Mouse (Mus musculus): ENCODE data around the gene Myb. TPM values are rescaled to one million over a fixed set of nuclear protein-coding genes. Genes with fewer than 3 reads are reported as not detected.

Myb gene
- total and polyA plus RNA-seq, 2 experiments from 2014 or later: 1.0 to 3.2 TPM

- 50% methylated on average over 9 of the region's 9 CpGs for WGBS
- DNase-seq (ENCODE audit: low spot score): peak; percentile 3
- H3K36me3 ChIP-seq (ENCODE audit: insufficient read depth, low read length): no peaks in the 10 kb centered on the region
- no peaks in the 10 kb centered on the region for H3K9me3 ChIP-seq (ENCODE audit: low read length)
- no peaks in the 10 kb centered on the region for H3K27me3 ChIP-seq (ENCODE audit: insufficient read depth, low read length)
- no peak overlapping the region for H3K4me2 ChIP-seq (ENCODE audit: low read depth, low read length, poor library complexity, severe bottlenecking)
- no peak for TF ChIP-seq CTCF (IDR thresholded peaks at IDR 0.05)
- no peak overlapping the region for H3K27ac ChIP-seq (ENCODE audit: low read depth, low read length)
- no peak for ATAC-seq (ENCODE audit: low FRiP score)
- no peak overlapping the region for H3K9ac ChIP-seq (replicated peaks; ENCODE audit: low read length, poor library complexity, severe bottlenecking)
- no peaks in the 10 kb centered on the region for H3K4me1 ChIP-seq (ENCODE audit: insufficient read depth, low read length)
- no peak overlapping the region for H3K4me3 ChIP-seq (ENCODE audit: low read depth, low read length)
These were observed 29.8 kb downstream of the Myb start for GRCm38 (mm10) chr10:21130901-21131493.

GRCm38 (mm10) chr10:21128086-21128611 lies 32.6 kb downstream of the Myb start:
- Histone ChIP-seq H3K4me3 (ENCODE audit: low read depth, low read length) (no peak overlapping the region), H3K9ac (replicated peaks; ENCODE audit: low read length, poor library complexity, severe bottlenecking) (no peak overlapping the region), H3K27me3 (ENCODE audit: insufficient read depth, low read length) (no peaks in the 10 kb centered on the region), H3K4me2 (ENCODE audit: low read depth, low read length, poor library complexity, severe bottlenecking) (no peak overlapping the region), H3K4me1 (ENCODE audit: insufficient read depth, low read length) (no peaks in the 10 kb centered on the region), H3K27ac (ENCODE audit: low read depth, low read length) (no peak overlapping the region), H3K36me3 (ENCODE audit: insufficient read depth, low read length) (no peaks in the 10 kb centered on the region), H3K9me3 (ENCODE audit: low read length) (no peaks in the 10 kb centered on the region)
- TF ChIP-seq CTCF (IDR thresholded peaks at IDR 0.05): no peak
- WGBS: 78% methylated on average over 5 of the region's 5 CpGs
- DNase-seq (ENCODE audit: low spot score) (no peak), ATAC-seq (ENCODE audit: low FRiP score) (no peak)

- Histone ChIP-seq H3K4me1 (ENCODE audit: insufficient read depth, low read length) (no peaks in the 10 kb centered on the region), H3K9ac (replicated peaks; ENCODE audit: low read length, poor library complexity, severe bottlenecking) (no peak overlapping the region), H3K27me3 (ENCODE audit: insufficient read depth, low read length) (no peaks in the 10 kb centered on the region), H3K9me3 (ENCODE audit: low read length) (no peaks in the 10 kb centered on the region), H3K36me3 (ENCODE audit: insufficient read depth, low read length) (no peaks in the 10 kb centered on the region), H3K4me2 (ENCODE audit: low read depth, low read length, poor library complexity, severe bottlenecking) (no peak overlapping the region), H3K27ac (ENCODE audit: low read depth, low read length) (no peak overlapping the region), H3K4me3 (ENCODE audit: low read depth, low read length) (no peak overlapping the region)
- WGBS: 82% methylated on average over 3 of the region's 3 CpGs
- no peak for DNase-seq (ENCODE audit: low spot score)
- no peak for ATAC-seq (ENCODE audit: low FRiP score)
- no peak for TF ChIP-seq CTCF (IDR thresholded peaks at IDR 0.05)
These were observed 42.4 kb downstream of the Myb start for GRCm38 (mm10) chr10:21118341-21118740.

- WGBS: 91% methylated on average over 2 of the region's 2 CpGs
These were observed 46.3 kb downstream of the Myb start for GRCm38 (mm10) chr10:21114459-21114858.

GRCm38 (mm10) chr10:21112689-21113088 lies 48.1 kb downstream of the Myb start:
- Histone ChIP-seq H3K27ac (ENCODE audit: low read depth, low read length) (no peak overlapping the region), H3K9me3 (ENCODE audit: low read length) (no peaks in the 10 kb centered on the region), H3K27me3 (ENCODE audit: insufficient read depth, low read length) (no peaks in the 10 kb centered on the region), H3K4me1 (ENCODE audit: insufficient read depth, low read length) (no peaks in the 10 kb centered on the region), H3K4me3 (ENCODE audit: low read depth, low read length) (no peak overlapping the region), H3K4me2 (ENCODE audit: low read depth, low read length, poor library complexity, severe bottlenecking) (no peak overlapping the region), H3K36me3 (ENCODE audit: insufficient read depth, low read length) (no peaks in the 10 kb centered on the region), H3K9ac (replicated peaks; ENCODE audit: low read length, poor library complexity, severe bottlenecking) (no peak overlapping the region)
- 76% methylated on average over 2 of the region's 2 CpGs for WGBS
- no peak for ATAC-seq (ENCODE audit: low FRiP score)
- DNase-seq (ENCODE audit: low spot score): no peak
- TF ChIP-seq CTCF (IDR thresholded peaks at IDR 0.05): no peak

More at GRCm38 (mm10) chr10:21114459-21114858, 46.3 kb downstream of the Myb start:
- no peak for TF ChIP-seq CTCF (IDR thresholded peaks at IDR 0.05)
- Histone ChIP-seq H3K27ac (ENCODE audit: low read depth, low read length) (no peak overlapping the region), H3K36me3 (ENCODE audit: insufficient read depth, low read length) (no peaks in the 10 kb centered on the region), H3K9ac (replicated peaks; ENCODE audit: low read length, poor library complexity, severe bottlenecking) (no peak overlapping the region), H3K4me3 (ENCODE audit: low read depth, low read length) (no peak overlapping the region), H3K4me1 (ENCODE audit: insufficient read depth, low read length) (no peaks in the 10 kb centered on the region), H3K4me2 (ENCODE audit: low read depth, low read length, poor library complexity, severe bottlenecking) (no peak overlapping the region), H3K9me3 (ENCODE audit: low read length) (no peaks in the 10 kb centered on the region), H3K27me3 (ENCODE audit: insufficient read depth, low read length) (no peaks in the 10 kb centered on the region)
- DNase-seq (ENCODE audit: low spot score): no peak
- no peak for ATAC-seq (ENCODE audit: low FRiP score)

GRCm38 (mm10) chr10:21109337-21110056 lies 51.3 kb downstream of the Myb start:
- H3K27me3 ChIP-seq (ENCODE audit: insufficient read depth, low read length): no peaks in the 10 kb centered on the region
- H3K4me1 ChIP-seq (ENCODE audit: insufficient read depth, low read length): no peaks in the 10 kb centered on the region
- H3K27ac ChIP-seq (ENCODE audit: low read depth, low read length): no peak overlapping the region
- WGBS: 12% methylated on average over 7 of the region's 7 CpGs
- no peaks in the 10 kb centered on the region for H3K9me3 ChIP-seq (ENCODE audit: low read length)
- H3K4me2 ChIP-seq (ENCODE audit: low read depth, low read length, poor library complexity, severe bottlenecking): peak overlapping the region; percentile 9; the same call in 1 of the 2 replicates
- H3K4me3 ChIP-seq (ENCODE audit: low read depth, low read length): no peak overlapping the region
- no peaks in the 10 kb centered on the region for H3K36me3 ChIP-seq (ENCODE audit: insufficient read depth, low read length)
- DNase-seq (ENCODE audit: low spot score): peak; percentile 54
- no peak for TF ChIP-seq CTCF (IDR thresholded peaks at IDR 0.05)
- peak; percentile 65; the same call in 1 of the 2 replicates for ATAC-seq (ENCODE audit: low FRiP score)
- H3K9ac ChIP-seq (replicated peaks; ENCODE audit: low read length, poor library complexity, severe bottlenecking): no peak overlapping the region

All from midbrain, postnatal 0 days (tissue).